12 mouse cellular contexts compared by ENCODE assay signal in genomic region chr5:92386643-92387042, GRCm38 (mm10). TPM values are rescaled to one million over a fixed set of nuclear protein-coding genes. Genes with fewer than 3 reads are reported as not detected.
DNase-seq lines count a peak whose midpoint lies in the region; ATAC-seq and TF ChIP-seq lines count a peak whose summit lies in the region.
"Had no signal": no experiment of that assay in that cellular context is flagged by ENCODE, and none has a peak within 500 bp of the region (broad histone marks: within the 10 kb centered on the region; RNA-seq: fewer than 3 reads in every experiment).

No protein-coding gene starts in this region.

- H3K9ac ChIP-seq in intestine, postnatal 0 days (ENCODE audit: low read depth, low read length): no peak overlapping the region
- H3K9ac ChIP-seq in intestine, embryonic 16.5 days (ENCODE audit: low read depth, low read length): no peak overlapping the region

- no peaks in the 10 kb centered on the region for H3K36me3 ChIP-seq in intestine, postnatal 0 days (ENCODE audit: control insufficient read depth, insufficient read depth)
- H3K36me3 ChIP-seq in intestine, embryonic 16.5 days (ENCODE audit: control insufficient read depth, insufficient read depth, low read length): no peaks in the 10 kb centered on the region
- H3K36me3 ChIP-seq: embryonic facial prominence, embryonic 10.5 days had no signal

- no peak for ATAC-seq in intestine, postnatal 0 days
- no peak for ATAC-seq in intestine, embryonic 16.5 days
- peak; percentile 62 for ATAC-seq in common myeloid progenitor, adult 5-6 weeks (replicated peaks; ENCODE audit: low read depth, poor library complexity, severe bottlenecking)

- WGBS in intestine, postnatal 0 days: 31% methylated on average over 6 of the region's 6 CpGs
- 28% methylated on average over 6 of the region's 6 CpGs for WGBS in intestine, embryonic 16.5 days

- no peaks in the 10 kb centered on the region for H3K4me1 ChIP-seq in intestine, postnatal 0 days (replicated peaks; ENCODE audit: control insufficient read depth, insufficient read depth, low read length)
- no peaks in the 10 kb centered on the region; the same call in 1 of the 2 replicates for H3K4me1 ChIP-seq in intestine, embryonic 16.5 days (ENCODE audit: control insufficient read depth, insufficient read depth, low read length)

- TF ChIP-seq CTCF in intestine, postnatal 0 days (IDR thresholded peaks at IDR 0.05; ENCODE audit: low read depth): peak; percentile 60

- no peak overlapping the region for H3K27ac ChIP-seq in intestine, postnatal 0 days (ENCODE audit: low read depth, low read length)
- no peak overlapping the region for H3K27ac ChIP-seq in intestine, embryonic 16.5 days (ENCODE audit: low read length)
- H3K27ac ChIP-seq: embryonic facial prominence, embryonic 10.5 days had no signal

- H3K4me2 ChIP-seq in intestine, postnatal 0 days (replicated peaks; ENCODE audit: low read depth): no peak overlapping the region
- no peak overlapping the region for H3K4me2 ChIP-seq in intestine, embryonic 16.5 days (ENCODE audit: low read depth, low read length)

- no peaks in the 10 kb centered on the region for H3K9me3 ChIP-seq in intestine, postnatal 0 days (ENCODE audit: control insufficient read depth)
- H3K9me3 ChIP-seq in intestine, embryonic 16.5 days (ENCODE audit: control insufficient read depth, low read length): no peaks in the 10 kb centered on the region
- H3K9me3 ChIP-seq: embryonic facial prominence, embryonic 10.5 days had no signal

- intact Hi-C loops in heart, postnatal 14 days (cut with DNase I): no loop called here

- 0 out of 2 replicates have a peak, but pooled peaks cover 5% of the 10 kb centered on the region for H3K27me3 ChIP-seq in intestine, postnatal 0 days (replicated peaks; ENCODE audit: control insufficient read depth, insufficient read depth, low read length)
- peaks cover 10% of the 10 kb centered on the region for H3K27me3 ChIP-seq in intestine, embryonic 16.5 days (replicated peaks; ENCODE audit: control insufficient read depth, insufficient read depth, low read length)

- no peak overlapping the region for H3K4me3 ChIP-seq in intestine, postnatal 0 days (ENCODE audit: low read depth, low read length)
- no peak overlapping the region for H3K4me3 ChIP-seq in intestine, embryonic 16.5 days (ENCODE audit: low read length)
- H3K4me3 ChIP-seq: embryonic facial prominence, embryonic 10.5 days had no signal

- DNase-seq in heart, postnatal 14 days: peak; percentile 47 to 66
- DNase-seq in lung, postnatal 36 days: peak; percentile 26
- DNase-seq in thymus, postnatal 36 days: no peak
- no peak for DNase-seq in layer of hippocampus, adult 18-20 months (ENCODE audit: low spot score in 2 of 2)
- no peak for DNase-seq in frontal cortex, postnatal 25 days (ENCODE audit: low spot score in 2 of 2)
- DNase-seq: right cerebral cortex, postnatal 4 days had no signal

RNA-seq across cellular contexts. Expression of gene Cxcl10, which starts 38.0 kb away (rescaled TPM):
- 2.0 and 2.2 TPM in 2 replicates for polyA plus RNA-seq in intestine, postnatal 0 days (2015; fragmentation: Nextera tagmentation; extraction: Ambion mirVana)
- 2.0 and 3.3 TPM in 2 replicates for polyA plus RNA-seq in intestine, embryonic 16.5 days (2015; fragmentation: Nextera tagmentation; extraction: Ambion mirVana)
- 2.2 and 3.2 TPM in 2 replicates for total RNA-seq in common myeloid progenitor, adult 5-6 weeks (2017)
- under 1 TPM in 1 of 2 experiments, not detected in 1; 0.80 TPM for total RNA-seq in heart, postnatal 14 days (2021)
- total RNA-seq in layer of hippocampus, adult 18-20 months (2021): not detected

RNA-seq across cellular contexts. Expression of gene Nup54, which starts 48.4 kb away (rescaled TPM):
- 16.4 and 18.4 TPM in 2 replicates for polyA plus RNA-seq in intestine, postnatal 0 days (2015; fragmentation: Nextera tagmentation; extraction: Ambion mirVana)
- 39.1 and 53.0 TPM in 2 replicates for polyA plus RNA-seq in intestine, embryonic 16.5 days (2015; fragmentation: Nextera tagmentation; extraction: Ambion mirVana)
- 71.8 and 82.3 TPM in 2 replicates for total RNA-seq in common myeloid progenitor, adult 5-6 weeks (2017)
- total RNA-seq in heart, postnatal 14 days (2021): 10 to 100 TPM; 15.8 to 17.0 TPM
- total RNA-seq in layer of hippocampus, adult 18-20 months (2021): 10 to 100 TPM; 29.6 to 32.0 TPM

RNA-seq across cellular contexts. Expression of gene Art3, which starts 55.0 kb away (rescaled TPM):
- 12.7 and 13.5 TPM in 2 replicates for polyA plus RNA-seq in intestine, postnatal 0 days (2015; fragmentation: Nextera tagmentation; extraction: Ambion mirVana)
- polyA plus RNA-seq in intestine, embryonic 16.5 days (2015; fragmentation: Nextera tagmentation; extraction: Ambion mirVana): 4.4 and 5.6 TPM in 2 replicates
- not detected in 2 replicates for total RNA-seq in common myeloid progenitor, adult 5-6 weeks (2017)
- 100 to 1,000 TPM; 620 to 781 TPM for total RNA-seq in heart, postnatal 14 days (2021)
- total RNA-seq in layer of hippocampus, adult 18-20 months (2021): 1 to 10 TPM; 2.2 to 4.2 TPM

RNA-seq across cellular contexts. Expression of gene Cxcl9, which starts 58.8 kb away (rescaled TPM):
- polyA plus RNA-seq in intestine, postnatal 0 days (2015; fragmentation: Nextera tagmentation; extraction: Ambion mirVana): 0.05 and 0.18 TPM in 2 replicates
- polyA plus RNA-seq in intestine, embryonic 16.5 days (2015; fragmentation: Nextera tagmentation; extraction: Ambion mirVana): 0.16 TPM in 1 of 2 replicates, not detected in the other
- total RNA-seq in common myeloid progenitor, adult 5-6 weeks (2017): 0.09 TPM in 1 of 2 replicates, not detected in the other
- total RNA-seq in heart, postnatal 14 days (2021): under 1 TPM; 0.57 to 0.88 TPM
- not detected for total RNA-seq in layer of hippocampus, adult 18-20 months (2021)
- polyA plus RNA-seq: embryonic facial prominence, embryonic 10.5 days; hindbrain, embryonic 11.5 days; limb, embryonic 11.5 days had no signal

Comparison
In these comparisons a context has a peak if more than half of its experiments do, and no peak if none do; other contexts are left out.
1. DNase-seq: peak in heart, postnatal 14 days (2 of 2) and lung, postnatal 36 days (single experiment); none in thymus, postnatal 36 days (0 of 2), layer of hippocampus, adult 18-20 months (0 of 2) and frontal cortex, postnatal 25 days (0 of 2).
2. RNA of gene Art3, which starts 55.0 kb away (total RNA-seq): 620 to 781 TPM in heart, postnatal 14 days; 2.2 to 4.2 TPM in layer of hippocampus, adult 18-20 months and not detected in common myeloid progenitor, adult 5-6 weeks; every median in the first group is over 100 times any median in the second.